Mouse (Mus musculus) mouse embryonic stem cell (cell line): ENCODE measurements at regions not wholly inside any gene's neighbourhood (a gene's known extent, or its start where the extent isn't known, plus 50 kb on each side); places are given as distances from the start of the nearest gene placed in this dataset.

Experiments
- in situ Hi-C, 2 experiments: fragments of 300-500 bp; cut with MboI; formaldehyde crosslinking; loops; 1 replicate in 1 of 2; 3 replicates in 1 of 2; pipeline ENCODE4 v1.14.3; 2019 to 2020; ENCODE audit warnings: low sequenced_read_pairs in 2 of 2, low pct_unique_long_range_greater_than_20kb in 1 of 2, mixed read lengths in 1 of 2; ENCODE audit not compliant: unreplicated experiment in 1 of 2

GRCm38 (mm10) chr4:53238314-53239259, 78.9 kb upstream of the Abca1 start:
- in situ Hi-C loops = no loop called here

GRCm38 (mm10) chr4:53235870-53236269, 76.2 kb upstream of the Abca1 start:
- in situ Hi-C loops = no loop called here

GRCm38 (mm10) chr4:53232436-53232835, 72.7 kb upstream of the Abca1 start:
- in situ Hi-C loops = no loop called here

GRCm38 (mm10) chr4:53231867-53232266, 72.2 kb upstream of the Abca1 start:
- in situ Hi-C loops = no loop called here

GRCm38 (mm10) chr4:53231046-53231445, 71.4 kb upstream of the Abca1 start:
- in situ Hi-C loops = no loop called here

- in situ Hi-C loops = no loop called here
Measured at GRCm38 (mm10) chr4:53228444-53228843, 68.7 kb upstream of the Abca1 start.

- in situ Hi-C loops = no loop called here
Measured at GRCm38 (mm10) chr4:53227771-53228170, 68.1 kb upstream of the Abca1 start.

- in situ Hi-C loops = no loop called here
Measured at GRCm38 (mm10) chr4:53227071-53227470, 67.4 kb upstream of the Abca1 start.

GRCm38 (mm10) chr4:53226376-53226775, 66.7 kb upstream of the Abca1 start:
- in situ Hi-C loops = no loop called here

- in situ Hi-C loops = no loop called here
Measured at GRCm38 (mm10) chr4:53223379-53223778, 63.7 kb upstream of the Abca1 start.

GRCm38 (mm10) chr4:53220809-53221208, 61.1 kb upstream of the Abca1 start:
- in situ Hi-C loops = no loop called here

- in situ Hi-C loops = no loop called here
Measured at GRCm38 (mm10) chr4:53219351-53219750, 59.7 kb upstream of the Abca1 start.

GRCm38 (mm10) chr4:53218752-53219151, 59.1 kb upstream of the Abca1 start:
- in situ Hi-C loops = no loop called here

- in situ Hi-C loops = no loop called here
Measured at GRCm38 (mm10) chr4:53218291-53218640, 58.6 kb upstream of the Abca1 start.

- in situ Hi-C loops = no loop called here
Measured at GRCm38 (mm10) chr4:53217608-53218290, 58.1 kb upstream of the Abca1 start.

GRCm38 (mm10) chr4:53212541-53212940, 52.8 kb upstream of the Abca1 start:
- in situ Hi-C loops = no loop called here

- in situ Hi-C loops = no loop called here
Measured at GRCm38 (mm10) chr4:53210685-53211084, 51.0 kb upstream of the Abca1 start.
